Mouse (Mus musculus): Measurements from ENCODE around the gene Morc3.

Morc3 gene

GRCm38 (mm10) chr16:93884722-93885113, 52.8 kb downstream of the Morc3 start:
- DNase-seq = no peak

- no peak for DNase-seq
Measured at GRCm38 (mm10) chr16:93888481-93888880, 56.6 kb downstream of the Morc3 start.

- no peak for DNase-seq
Measured at GRCm38 (mm10) chr16:93890948-93891604, 59.2 kb downstream of the Morc3 start.

- no peak for DNase-seq
Measured at GRCm38 (mm10) chr16:93893285-93893684, 61.4 kb downstream of the Morc3 start.

- DNase-seq = no peak
Measured at GRCm38 (mm10) chr16:93903027-93903426, 71.1 kb downstream of the Morc3 start.

- DNase-seq = peak; percentile 26
Measured at GRCm38 (mm10) chr16:93906156-93907014, 74.5 kb downstream of the Morc3 start.

- no peak for DNase-seq
Measured at GRCm38 (mm10) chr16:93907761-93908160, 75.8 kb downstream of the Morc3 start.

GRCm38 (mm10) chr16:93908196-93908595, 76.3 kb downstream of the Morc3 start:
- DNase-seq = no peak

GRCm38 (mm10) chr16:93909936-93910335, 78.0 kb downstream of the Morc3 start:
- no peak for DNase-seq

- no peak for DNase-seq
Measured at GRCm38 (mm10) chr16:93910735-93911665, 79.1 kb downstream of the Morc3 start.

- DNase-seq = no peak
Measured at GRCm38 (mm10) chr16:93912158-93912557, 80.2 kb downstream of the Morc3 start.

GRCm38 (mm10) chr16:93912808-93913207, 80.9 kb downstream of the Morc3 start:
- DNase-seq = no peak

GRCm38 (mm10) chr16:93913881-93914576, 82.1 kb downstream of the Morc3 start:
- no peak for DNase-seq

GRCm38 (mm10) chr16:93915338-93915849, 83.5 kb downstream of the Morc3 start:
- DNase-seq = no peak

- DNase-seq = peak; percentile 55
Measured at GRCm38 (mm10) chr16:93917712-93918678, 86.1 kb downstream of the Morc3 start.

- no peak for DNase-seq
Measured at GRCm38 (mm10) chr16:93918679-93919060, 86.7 kb downstream of the Morc3 start.

GRCm38 (mm10) chr16:93919189-93919588, 87.3 kb downstream of the Morc3 start:
- DNase-seq = no peak

GRCm38 (mm10) chr16:93920673-93921072, 88.8 kb downstream of the Morc3 start:
- no peak for DNase-seq

GRCm38 (mm10) chr16:93922835-93923389, 91.0 kb downstream of the Morc3 start:
- DNase-seq = no peak

- no peak for DNase-seq
Measured at GRCm38 (mm10) chr16:93923788-93924187, 91.9 kb downstream of the Morc3 start.

Measured in cerebellum, adult 11 months (tissue).